Mouse (Mus musculus) E14TG2a.4 (cell line): ENCODE results near the gene Rsc1a1.

Experiments
- H3K27me3 ChIP-seq: 2 replicates; pipeline ENCODE4 v1.6.1; 2014; ENCODE audit warnings: low read length, control low read depth; ENCODE audit not compliant: insufficient read depth
- H3K36me3 ChIP-seq: 2 replicates; pipeline ENCODE4 v1.6.1; 2014; ENCODE audit warnings: low read length, control low read depth; ENCODE audit not compliant: insufficient read depth
- H3K4me1 ChIP-seq: replicated peaks from 2 replicates; pipeline ENCODE4 v1.6.1; 2014; ENCODE audit warnings: low read depth, low read length, control low read depth
- H3K4me3 ChIP-seq: replicated peaks from 2 replicates; pipeline ENCODE4 v1.5.1; 2014; ENCODE audit warnings: mild to moderate bottlenecking, low read length
- H3K9me3 ChIP-seq: 2 replicates; pipeline ENCODE4 v1.6.1; 2014; ENCODE audit warnings: low read length, control low read depth
- CTCF ChIP-seq: conservative IDR thresholded peaks from 2 replicates; pipeline ENCODE4 v1.5.1; 2014; ENCODE audit warnings: low read length
- NANOG ChIP-seq: IDR thresholded peaks from 2 replicates; pipeline ENCODE4 v1.6.1; 2014; ENCODE audit warnings: borderline replicate concordance, low read length, mixed read lengths
- POU5F1 ChIP-seq: IDR thresholded peaks from 2 replicates; pipeline ENCODE4 v1.6.1; 2014; ENCODE audit warnings: low read length, borderline replicate concordance

Rsc1a1 gene

GRCm38 (mm10) chr4:141685499-141685898 lies at the start of gene Rsc1a1:
Rsc1a1 (minus strand) TSS chr4:141685599.
- Histone ChIP-seq H3K9me3 (no peaks in the 10 kb centered on the region), H3K4me3 (no peak within 1 kb of the TSS), H3K27me3 (no peaks in the 10 kb centered on the region), H3K36me3 (peaks cover 84% of the 10 kb centered on the region), H3K4me1 (peaks cover 56% of the 10 kb centered on the region)
- TF ChIP-seq NANOG (no peak), CTCF (no peak), POU5F1 (no peak)

GRCm38 (mm10) chr4:141735206-141735560 lies 49.8 kb upstream of the Rsc1a1 start:
- no peaks in the 10 kb centered on the region for H3K27me3 ChIP-seq
- TF ChIP-seq NANOG (no peak), CTCF (no peak), POU5F1 (no peak)
- peaks cover 37% of the 10 kb centered on the region for H3K4me1 ChIP-seq
- no peaks in the 10 kb centered on the region for H3K36me3 ChIP-seq
- no peaks in the 10 kb centered on the region for H3K9me3 ChIP-seq
- H3K4me3 ChIP-seq = peak overlapping the region; percentile 72

GRCm38 (mm10) chr4:141734446-141735205 lies 49.2 kb upstream of the Rsc1a1 start:
- H3K9me3 ChIP-seq = no peaks in the 10 kb centered on the region
- TF ChIP-seq CTCF = no peak
- peaks cover 39% of the 10 kb centered on the region for H3K4me1 ChIP-seq
- H3K36me3 ChIP-seq = no peaks in the 10 kb centered on the region
- peak overlapping the region; percentile 72 for H3K4me3 ChIP-seq
- H3K27me3 ChIP-seq = no peaks in the 10 kb centered on the region

GRCm38 (mm10) chr4:141731766-141732165 lies 46.4 kb upstream of the Rsc1a1 start:
- H3K36me3 ChIP-seq = no peaks in the 10 kb centered on the region
- H3K9me3 ChIP-seq = no peaks in the 10 kb centered on the region
- TF ChIP-seq CTCF (no peak), NANOG (no peak), POU5F1 (no peak)
- peaks cover 9% of the 10 kb centered on the region; the same call in 1 of the 2 replicates for H3K27me3 ChIP-seq
- H3K4me3 ChIP-seq = no peak overlapping the region
- H3K4me1 ChIP-seq = peaks cover 39% of the 10 kb centered on the region

GRCm38 (mm10) chr4:141730401-141730800 lies 45.0 kb upstream of the Rsc1a1 start:
- Histone ChIP-seq H3K4me1 (peaks cover 38% of the 10 kb centered on the region), H3K36me3 (no peaks in the 10 kb centered on the region), H3K9me3 (no peaks in the 10 kb centered on the region), H3K27me3 (peaks cover 9% of the 10 kb centered on the region; the same call in 1 of the 2 replicates), H3K4me3 (0 out of 2 replicates have a peak overlapping the region, but pooled peaks have one; percentile 39)
- TF ChIP-seq NANOG = no peak
- no peak for TF ChIP-seq CTCF
- no peak for TF ChIP-seq POU5F1

GRCm38 (mm10) chr4:141729266-141729665 lies 43.9 kb upstream of the Rsc1a1 start:
- no peak for TF ChIP-seq CTCF
- TF ChIP-seq NANOG = no peak
- no peak for TF ChIP-seq POU5F1
- Histone ChIP-seq H3K36me3 (no peaks in the 10 kb centered on the region), H3K27me3 (peaks cover 9% of the 10 kb centered on the region; the same call in 1 of the 2 replicates), H3K4me1 (peaks cover 39% of the 10 kb centered on the region), H3K9me3 (no peaks in the 10 kb centered on the region), H3K4me3 (no peak overlapping the region)

GRCm38 (mm10) chr4:141725738-141726137 lies 40.3 kb upstream of the Rsc1a1 start:
- Histone ChIP-seq H3K9me3 (no peaks in the 10 kb centered on the region), H3K4me1 (peaks cover 42% of the 10 kb centered on the region), H3K36me3 (peaks cover 13% of the 10 kb centered on the region), H3K27me3 (peaks cover 9% of the 10 kb centered on the region; the same call in 1 of the 2 replicates), H3K4me3 (no peak overlapping the region)
- TF ChIP-seq NANOG (no peak), CTCF (no peak), POU5F1 (no peak)

- Histone ChIP-seq H3K4me1 (peaks cover 43% of the 10 kb centered on the region), H3K27me3 (peaks cover 9% of the 10 kb centered on the region; the same call in 1 of the 2 replicates), H3K36me3 (peaks cover 17% of the 10 kb centered on the region), H3K4me3 (no peak overlapping the region), H3K9me3 (no peaks in the 10 kb centered on the region)
- TF ChIP-seq POU5F1 (no peak), CTCF (no peak), NANOG (no peak)
Measured at GRCm38 (mm10) chr4:141725277-141725676, 39.9 kb upstream of the Rsc1a1 start.
